Mouse (Mus musculus): ENCODE measurements around the gene Muc4.

The Muc4 gene

GRCm38 (mm10) chr16:32735586-32735985, at the start of gene Muc4:
Gene Muc4, plus strand, starts transcription at chr16:32735886.
- no peak for DNase-seq (ENCODE audit: low spot score)

DNA sequence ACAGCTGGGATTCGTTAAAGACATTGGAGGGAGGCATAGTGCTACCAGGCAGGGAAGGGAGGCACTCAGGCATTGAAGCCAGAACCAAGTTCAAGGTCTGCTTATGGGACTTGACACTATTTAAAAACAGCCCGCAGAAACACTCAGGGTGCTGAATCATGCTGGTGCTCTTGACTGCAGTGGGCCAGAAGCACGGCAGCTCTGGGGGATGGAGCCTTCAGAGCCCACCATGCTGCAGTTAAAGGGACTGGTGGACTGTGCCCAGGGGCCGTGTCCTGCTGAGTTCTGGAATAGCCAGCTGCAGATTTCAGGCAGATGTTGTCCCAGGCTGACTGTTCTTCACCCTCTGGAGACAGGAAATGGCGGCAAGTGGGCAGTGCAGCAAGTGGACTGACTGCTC, 49.7 kb upstream of the Muc4 start:
- DNase-seq (ENCODE audit: low spot score) = no peak

DNA sequence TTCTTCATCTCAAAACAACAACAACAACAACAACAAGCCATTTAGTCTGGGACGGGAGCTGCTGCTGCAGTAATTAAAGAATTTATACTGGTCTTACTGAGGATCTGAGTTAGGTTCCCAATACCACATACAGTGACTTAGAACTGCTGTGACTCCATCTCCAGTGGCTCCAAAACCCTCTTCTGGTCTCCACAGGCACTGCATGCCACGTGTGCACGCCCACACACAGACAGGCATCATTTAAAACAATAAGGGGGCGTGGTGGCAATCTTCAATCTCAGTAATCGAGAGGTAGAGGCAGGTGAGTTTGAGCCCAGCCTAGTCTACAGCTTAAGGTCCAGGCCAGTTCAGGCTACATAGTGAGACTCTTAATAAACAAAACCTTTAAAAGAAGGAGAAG, 48.5 kb upstream of the Muc4 start:
- no peak for DNase-seq (ENCODE audit: low spot score)

DNA sequence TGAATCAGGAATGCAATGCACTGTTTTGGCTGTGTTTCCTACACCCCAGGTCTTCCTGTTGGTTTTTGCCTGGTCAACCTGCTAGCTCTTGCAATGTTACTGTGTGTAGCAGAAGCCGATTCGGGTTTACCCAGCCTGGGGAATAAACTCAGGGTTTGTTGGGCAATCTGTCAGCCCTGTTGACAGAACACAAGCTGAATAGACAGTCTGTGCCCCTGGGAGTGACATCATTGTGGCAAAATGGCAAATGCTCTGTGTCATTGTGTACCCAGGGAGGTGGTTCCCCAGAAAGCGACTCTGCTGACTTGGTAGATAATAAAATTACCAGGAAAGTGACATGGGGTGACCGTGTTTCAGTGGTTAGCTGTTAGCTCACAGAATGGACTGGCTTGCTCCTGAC, 46.9 kb upstream of the Muc4 start:
- DNase-seq (ENCODE audit: low spot score) = no peak

DNA sequence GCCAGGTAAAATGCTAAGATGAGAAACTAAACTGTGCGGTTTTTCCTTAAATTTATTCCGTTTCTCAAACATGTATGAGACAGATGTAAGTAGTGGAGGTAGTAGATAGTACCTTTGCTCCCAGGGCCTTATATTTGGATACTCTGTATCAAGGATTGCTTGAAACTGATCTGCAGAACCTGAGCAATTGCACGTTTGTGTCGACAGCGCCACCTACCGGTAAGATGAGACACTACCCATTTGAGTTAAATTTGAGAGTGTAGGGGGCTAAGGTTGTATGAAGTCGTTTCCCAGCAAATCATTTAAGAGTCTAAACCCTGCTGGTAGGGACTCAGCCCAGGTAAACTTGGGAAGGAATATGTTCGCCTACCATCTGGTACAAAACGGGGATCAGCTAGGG, 46.2 kb upstream of the Muc4 start:
- no peak for DNase-seq (ENCODE audit: low spot score)

DNA sequence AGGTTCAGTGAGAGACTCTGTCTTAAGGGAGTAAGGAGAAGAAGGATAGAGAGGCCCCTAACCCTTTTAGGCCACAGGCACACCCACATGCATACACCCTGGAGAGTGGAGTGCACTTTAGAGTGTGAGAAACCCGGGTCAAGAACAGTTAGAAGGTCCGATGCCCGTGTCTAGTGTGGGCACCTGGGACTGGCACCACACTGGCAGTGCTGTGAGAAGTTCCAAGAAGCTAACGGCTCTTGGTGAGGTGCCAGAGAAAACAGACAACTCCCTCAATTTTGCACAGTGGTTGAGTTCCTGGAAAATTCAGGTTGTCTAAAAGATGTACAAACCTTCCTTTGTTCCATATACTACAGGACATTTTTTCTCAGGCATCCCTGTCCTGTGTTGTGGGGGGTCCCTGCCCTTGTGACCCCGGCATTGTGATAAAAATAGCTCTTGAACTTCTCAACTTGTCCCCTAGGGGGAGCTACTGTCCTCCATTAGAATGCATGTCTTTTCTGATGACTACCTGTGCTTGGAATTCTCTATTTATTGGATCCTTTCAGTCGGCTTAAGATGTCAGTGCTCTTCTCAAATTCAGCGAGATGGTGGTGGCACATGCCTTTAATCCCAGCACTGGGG, 38.7 kb upstream of the Muc4 start:
- DNase-seq (ENCODE audit: low spot score) = no peak

DNA sequence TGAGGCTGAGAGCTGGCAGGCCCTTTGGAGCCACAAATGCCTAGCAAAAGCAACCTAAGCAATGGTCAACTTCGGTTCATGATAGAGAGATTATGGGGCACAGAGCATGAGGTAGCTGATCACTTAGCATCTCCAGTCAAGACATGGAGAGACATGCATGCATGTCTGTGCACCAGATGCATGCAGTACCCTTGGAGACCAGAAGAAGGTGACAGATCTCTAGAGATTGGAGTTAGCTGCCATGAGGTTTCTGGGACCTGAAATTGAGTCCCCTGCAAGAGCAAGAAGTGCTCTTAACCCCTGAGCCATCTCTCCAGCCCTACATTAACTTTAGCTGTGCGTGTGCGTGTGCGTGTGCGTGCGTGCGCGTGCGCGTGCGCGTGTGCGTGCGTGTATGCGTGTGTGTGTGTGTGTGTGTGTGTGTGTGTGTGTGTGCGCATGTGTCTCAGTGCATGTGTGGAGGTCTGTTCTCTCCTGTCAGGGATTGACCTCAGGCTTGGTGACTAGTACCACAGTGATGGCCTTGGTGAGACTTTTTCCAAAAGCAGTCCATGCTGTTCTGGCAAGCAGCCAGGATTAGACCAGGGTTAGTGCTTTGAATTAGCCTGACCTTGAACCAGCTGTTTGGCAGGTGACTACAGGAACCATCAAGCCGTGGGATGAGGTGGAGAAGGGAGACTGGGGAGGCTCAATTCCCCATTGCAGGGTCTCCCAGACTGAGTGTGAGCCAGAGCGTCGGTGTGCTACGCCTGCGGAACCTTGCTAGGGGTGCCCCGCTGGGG, 37.8 kb upstream of the Muc4 start:
- no peak for DNase-seq (ENCODE audit: low spot score)

DNA sequence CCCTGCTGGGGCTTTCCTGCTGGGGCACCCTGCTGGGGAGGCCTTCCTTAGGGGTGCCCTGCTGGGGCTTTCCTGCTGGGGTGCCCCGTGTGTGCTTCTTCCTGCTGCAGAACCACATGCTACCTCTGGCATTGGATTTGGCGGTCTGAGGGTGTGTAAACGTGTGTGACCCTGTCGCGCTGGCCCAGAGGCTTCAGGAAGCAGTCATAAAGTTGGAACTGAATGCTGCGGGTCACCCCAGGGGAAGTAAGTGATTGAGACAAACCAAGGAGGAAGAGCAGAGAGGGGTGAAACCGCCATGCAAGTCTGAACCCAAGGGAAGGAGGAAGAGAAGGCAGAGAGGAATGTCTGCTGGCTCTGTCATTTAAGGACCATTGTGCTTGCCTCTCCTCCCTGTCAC, 37.1 kb upstream of the Muc4 start:
- no peak for DNase-seq (ENCODE audit: low spot score)

- DNase-seq (ENCODE audit: low spot score) = no peak
Observed at GRCm38 (mm10) chr16:32703312-32703912, 32.3 kb upstream of the Muc4 start.

GRCm38 (mm10) chr16:32705606-32706005, 30.1 kb upstream of the Muc4 start:
- no peak for DNase-seq (ENCODE audit: low spot score)

DNA sequence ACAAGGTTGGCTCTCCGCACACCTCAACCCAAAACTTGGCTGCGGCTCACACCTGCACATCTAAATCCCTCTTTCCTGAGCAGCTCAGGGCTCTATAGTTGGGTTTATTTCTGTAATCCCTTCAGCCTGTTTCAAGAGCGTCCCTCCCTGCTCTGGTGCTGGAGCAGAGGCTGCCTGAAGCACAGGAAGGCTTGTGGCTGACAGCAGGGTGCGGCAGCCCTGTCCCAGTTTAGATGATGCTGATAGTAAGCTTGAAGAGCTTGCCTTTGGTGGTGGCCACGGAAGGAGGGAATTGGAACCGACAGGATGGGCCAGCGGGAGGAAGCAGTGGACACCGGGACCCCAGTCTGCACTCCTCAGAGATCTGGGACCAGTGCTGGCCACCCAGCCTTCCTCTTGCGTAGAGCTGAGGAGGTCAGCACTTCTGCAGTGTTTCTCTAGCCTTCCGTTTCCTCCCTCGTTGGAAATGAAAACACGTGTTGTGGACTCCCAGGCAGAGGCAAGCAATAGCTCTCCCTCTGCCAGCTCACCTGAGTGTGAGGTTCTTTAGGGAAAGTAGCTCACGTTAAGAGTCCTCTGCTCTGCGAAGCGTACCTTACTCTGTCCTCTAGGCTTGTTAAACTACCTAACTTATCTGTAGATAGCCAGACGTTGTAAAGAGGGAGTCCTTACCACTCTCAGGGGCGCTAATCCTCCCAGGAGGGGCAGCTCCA, 28.4 kb upstream of the Muc4 start:
- DNase-seq (ENCODE audit: low spot score) = no peak

DNA sequence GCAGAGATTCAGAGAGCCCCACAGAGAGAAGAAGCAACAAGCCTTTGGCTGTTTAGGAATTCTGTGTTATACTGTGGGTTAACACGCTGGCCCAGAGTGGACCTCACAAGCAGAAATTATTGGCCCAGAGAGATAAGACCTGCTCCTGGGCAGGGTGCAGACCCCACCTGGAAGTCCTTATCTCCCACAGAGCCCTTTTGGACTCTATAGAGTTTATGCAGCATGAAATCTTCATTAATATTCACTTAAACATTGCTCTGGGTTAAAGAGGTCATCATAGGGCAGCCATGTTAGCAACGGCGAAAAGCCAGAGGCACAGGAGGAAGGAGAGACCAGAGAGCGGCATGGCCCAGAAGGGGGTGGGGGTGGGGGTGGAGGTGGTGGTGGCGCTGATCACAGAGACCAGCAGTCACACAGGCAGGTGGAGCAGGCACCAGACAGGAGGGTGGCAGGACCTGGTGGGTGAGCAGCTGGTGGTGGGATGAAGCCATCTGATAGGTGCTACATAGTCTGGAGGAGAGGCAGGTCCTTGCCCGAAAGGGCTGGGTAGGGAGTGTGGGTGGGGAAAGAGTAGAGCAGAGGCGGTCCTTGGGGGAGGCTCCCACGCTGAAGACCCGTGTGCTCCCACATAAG, 27.7 kb upstream of the Muc4 start:
- DNase-seq (ENCODE audit: low spot score) = no peak

GRCm38 (mm10) chr16:32708457-32709033, 27.1 kb upstream of the Muc4 start:
- no peak for DNase-seq (ENCODE audit: low spot score)

GRCm38 (mm10) chr16:32709116-32709515, 26.6 kb upstream of the Muc4 start:
- DNase-seq (ENCODE audit: low spot score) = no peak

- DNase-seq (ENCODE audit: low spot score) = no peak
Observed at GRCm38 (mm10) chr16:32710426-32711070, 25.1 kb upstream of the Muc4 start.

DNA sequence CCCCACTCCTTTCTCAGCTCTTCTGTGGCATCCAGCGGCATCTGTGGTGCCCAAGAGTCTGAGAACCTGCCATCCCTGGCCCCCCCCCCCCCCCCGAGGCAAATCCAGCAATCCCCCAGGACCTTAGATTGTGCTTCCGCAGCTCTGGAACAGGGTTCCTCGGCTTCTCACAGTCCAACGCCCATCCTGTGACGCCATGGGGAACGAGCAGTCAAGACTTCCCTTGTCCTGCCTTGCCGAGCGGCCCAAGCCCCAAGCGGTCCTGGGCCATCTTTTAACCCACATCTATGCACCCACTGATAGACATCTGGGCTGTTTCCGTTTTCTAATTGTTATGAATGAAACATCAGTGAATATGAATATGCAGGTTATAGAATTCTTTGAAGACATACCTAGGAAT, 23.5 kb upstream of the Muc4 start:
- no peak for DNase-seq (ENCODE audit: low spot score)

- DNase-seq (ENCODE audit: low spot score) = no peak
Observed at GRCm38 (mm10) chr16:32713556-32713955, 22.1 kb upstream of the Muc4 start.

- no peak for DNase-seq (ENCODE audit: low spot score)
Observed at GRCm38 (mm10) chr16:32715364-32715763, 20.3 kb upstream of the Muc4 start.

DNA sequence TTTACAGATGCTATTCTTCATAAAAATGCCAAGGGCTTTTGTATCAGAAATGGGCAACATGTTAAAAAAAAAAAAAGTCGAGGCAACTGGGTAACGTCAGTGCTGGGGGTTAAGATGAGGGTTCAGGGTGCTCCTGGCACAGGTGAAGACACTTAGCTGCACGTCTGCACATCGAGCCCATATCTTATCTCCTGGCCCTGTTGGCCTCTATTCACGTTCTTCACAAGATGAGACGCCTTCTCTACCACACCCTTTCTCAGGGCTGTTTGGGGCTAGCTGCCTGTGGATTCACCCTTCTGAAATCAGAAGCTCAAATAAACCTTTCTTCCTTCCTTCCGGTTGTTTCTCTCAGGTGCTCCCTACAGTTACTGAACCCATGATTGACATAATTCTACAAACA, 12.5 kb upstream of the Muc4 start:
- DNase-seq (ENCODE audit: low spot score) = no peak

DNA sequence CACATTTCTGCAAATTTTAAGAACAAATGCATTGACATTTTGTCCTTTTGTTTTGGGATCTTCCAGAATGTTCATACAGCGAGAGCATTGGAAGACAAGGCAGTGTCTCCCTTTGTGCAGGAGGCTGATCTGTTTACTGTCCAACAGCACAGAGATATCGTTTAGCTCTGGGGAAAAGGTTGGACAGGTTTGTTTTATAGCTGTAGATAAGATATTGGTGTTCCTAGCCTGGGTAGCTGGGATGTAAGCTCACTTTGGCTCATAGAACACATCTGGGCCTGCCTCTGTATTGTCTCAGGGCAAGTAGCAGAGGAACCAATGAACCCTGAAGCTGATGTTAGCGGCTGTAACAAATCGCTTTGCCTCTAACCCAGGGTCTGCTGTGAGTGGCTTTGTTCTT, 11.9 kb upstream of the Muc4 start:
- no peak for DNase-seq (ENCODE audit: low spot score)

DNA sequence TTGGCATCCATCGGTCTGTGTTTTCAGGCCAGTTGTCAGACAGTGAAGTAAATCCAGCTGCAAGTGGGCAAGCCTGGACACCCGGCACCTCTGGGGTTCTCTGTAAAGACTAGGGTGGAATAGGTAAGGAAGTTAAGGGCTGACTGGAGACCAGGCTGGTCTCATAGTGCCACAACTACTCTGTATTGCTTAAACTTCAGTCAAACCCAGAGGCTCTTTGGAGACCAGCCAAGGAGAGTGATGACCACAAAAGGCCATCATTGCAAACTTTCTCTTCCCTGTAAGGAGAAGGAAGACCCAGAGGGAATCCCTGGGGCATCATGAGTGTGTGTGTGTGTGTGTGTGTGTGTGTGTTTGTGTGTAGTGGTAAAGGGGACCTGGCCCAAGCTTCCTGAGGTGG, 11.4 kb upstream of the Muc4 start:
- no peak for DNase-seq (ENCODE audit: low spot score)

- no peak for DNase-seq (ENCODE audit: low spot score)
Observed at GRCm38 (mm10) chr16:32726501-32726900, 9.2 kb upstream of the Muc4 start.

Data from urinary bladder, postnatal 10 days (tissue).